Mouse (Mus musculus): ENCODE results near the gene Qrich1. TPM values are rescaled to one million over a fixed set of nuclear protein-coding genes. Genes with fewer than 3 reads are reported as not detected.

Qrich1 gene
- polyA plus RNA-seq (2012; rRNA removed), result 76.3 and 85.5 TPM in 2 replicates

- Histone ChIP-seq H3K36me3 (ENCODE audit: control insufficient read depth, insufficient read depth, low read length) (0 out of 2 replicates have a peak, but pooled peaks cover 3% of the 10 kb centered on the region), H3K4me3 (ENCODE audit: insufficient read depth, low read depth, low read length) (peak within 1 kb of the TSS; percentile 78), H3K4me1 (ENCODE audit: control insufficient read depth, insufficient read depth, low read length) (peaks cover 8% of the 10 kb centered on the region; the same call in 1 of the 2 replicates), H3K27me3 (replicated peaks; ENCODE audit: control insufficient read depth, insufficient read depth, low read length) (no peaks in the 10 kb centered on the region), H3K27ac (ENCODE audit: insufficient read depth, low read depth, low read length) (peak within 1 kb of the TSS; percentile 95)
- 1% methylated on average over 49 of the region's 55 CpGs for WGBS
- peak; percentile 98 for DNase-seq
- no peak for TF ChIP-seq CTCF (conservative IDR thresholded peaks at IDR 0.05; ENCODE audit: insufficient read depth, insufficient read length, low read depth, low read length)
- TF ChIP-seq POLR2A (IDR thresholded peaks at IDR 0.05; ENCODE audit: low read depth, low read length), result peak; percentile 76
Observed at GRCm38 (mm10) chr9:108516380-108517251, at the start of gene Qrich1. Gene Qrich1 (plus strand): TSS chr9:108516806.

- Histone ChIP-seq H3K4me3 (ENCODE audit: insufficient read depth, low read depth, low read length) (no peak overlapping the region), H3K27me3 (replicated peaks; ENCODE audit: control insufficient read depth, insufficient read depth, low read length) (no peaks in the 10 kb centered on the region), H3K36me3 (ENCODE audit: control insufficient read depth, insufficient read depth, low read length) (no peaks in the 10 kb centered on the region), H3K4me1 (ENCODE audit: control insufficient read depth, insufficient read depth, low read length) (no peaks in the 10 kb centered on the region), H3K27ac (ENCODE audit: insufficient read depth, low read depth, low read length) (no peak overlapping the region)
- no peak for DNase-seq
- WGBS, result 43% methylated on average over 5 of the region's 5 CpGs
- no peak for TF ChIP-seq CTCF (conservative IDR thresholded peaks at IDR 0.05; ENCODE audit: insufficient read depth, insufficient read length, low read depth, low read length)
- TF ChIP-seq POLR2A (IDR thresholded peaks at IDR 0.05; ENCODE audit: low read depth, low read length), result no peak
Observed at GRCm38 (mm10) chr9:108469430-108469829, 47.2 kb upstream of the Qrich1 start.

- Histone ChIP-seq H3K27ac (ENCODE audit: insufficient read depth, low read depth, low read length) (no peak overlapping the region), H3K4me1 (ENCODE audit: control insufficient read depth, insufficient read depth, low read length) (no peaks in the 10 kb centered on the region), H3K27me3 (replicated peaks; ENCODE audit: control insufficient read depth, insufficient read depth, low read length) (no peaks in the 10 kb centered on the region), H3K36me3 (ENCODE audit: control insufficient read depth, insufficient read depth, low read length) (no peaks in the 10 kb centered on the region), H3K4me3 (ENCODE audit: insufficient read depth, low read depth, low read length) (no peak overlapping the region)
- TF ChIP-seq POLR2A (IDR thresholded peaks at IDR 0.05; ENCODE audit: low read depth, low read length) (no peak), CTCF (conservative IDR thresholded peaks at IDR 0.05; ENCODE audit: insufficient read depth, insufficient read length, low read depth, low read length) (no peak)
- 51% methylated on average over 4 of the region's 4 CpGs for WGBS
- DNase-seq, result no peak
Observed at GRCm38 (mm10) chr9:108469845-108470244, 46.8 kb upstream of the Qrich1 start.

GRCm38 (mm10) chr9:108474528-108474927 lies 42.1 kb upstream of the Qrich1 start:
- Histone ChIP-seq H3K4me1 (ENCODE audit: control insufficient read depth, insufficient read depth, low read length) (0 out of 2 replicates have a peak, but pooled peaks cover 6% of the 10 kb centered on the region), H3K4me3 (ENCODE audit: insufficient read depth, low read depth, low read length) (no peak overlapping the region), H3K27me3 (replicated peaks; ENCODE audit: control insufficient read depth, insufficient read depth, low read length) (no peaks in the 10 kb centered on the region), H3K36me3 (ENCODE audit: control insufficient read depth, insufficient read depth, low read length) (no peaks in the 10 kb centered on the region), H3K27ac (ENCODE audit: insufficient read depth, low read depth, low read length) (no peak overlapping the region)
- 47% methylated on average over 1 of the region's 1 CpGs for WGBS
- TF ChIP-seq CTCF (conservative IDR thresholded peaks at IDR 0.05; ENCODE audit: insufficient read depth, insufficient read length, low read depth, low read length) (no peak), POLR2A (IDR thresholded peaks at IDR 0.05; ENCODE audit: low read depth, low read length) (no peak)
- DNase-seq, result no peak

GRCm38 (mm10) chr9:108478638-108479156 lies 37.9 kb upstream of the Qrich1 start:
- Histone ChIP-seq H3K4me1 (ENCODE audit: control insufficient read depth, insufficient read depth, low read length) (0 out of 2 replicates have a peak, but pooled peaks cover 6% of the 10 kb centered on the region), H3K36me3 (ENCODE audit: control insufficient read depth, insufficient read depth, low read length) (no peaks in the 10 kb centered on the region), H3K4me3 (ENCODE audit: insufficient read depth, low read depth, low read length) (peak overlapping the region; percentile 49), H3K27ac (ENCODE audit: insufficient read depth, low read depth, low read length) (peak overlapping the region; percentile 52), H3K27me3 (replicated peaks; ENCODE audit: control insufficient read depth, insufficient read depth, low read length) (no peaks in the 10 kb centered on the region)
- under 1% methylated on average over 20 of the region's 20 CpGs for WGBS
- TF ChIP-seq POLR2A (IDR thresholded peaks at IDR 0.05; ENCODE audit: low read depth, low read length) (no peak), CTCF (conservative IDR thresholded peaks at IDR 0.05; ENCODE audit: insufficient read depth, insufficient read length, low read depth, low read length) (no peak)
- peak; percentile 91 for DNase-seq

- no peak for DNase-seq
- Histone ChIP-seq H3K27ac (ENCODE audit: insufficient read depth, low read depth, low read length) (peak overlapping the region; percentile 52), H3K4me3 (ENCODE audit: insufficient read depth, low read depth, low read length) (peak overlapping the region; percentile 49), H3K36me3 (ENCODE audit: control insufficient read depth, insufficient read depth, low read length) (no peaks in the 10 kb centered on the region), H3K4me1 (ENCODE audit: control insufficient read depth, insufficient read depth, low read length) (0 out of 2 replicates have a peak, but pooled peaks cover 6% of the 10 kb centered on the region), H3K27me3 (replicated peaks; ENCODE audit: control insufficient read depth, insufficient read depth, low read length) (no peaks in the 10 kb centered on the region)
- TF ChIP-seq POLR2A (IDR thresholded peaks at IDR 0.05; ENCODE audit: low read depth, low read length), result no peak
- whole genome bisulfite sequencing, result 25% methylated on average over 11 of the region's 11 CpGs
Observed at GRCm38 (mm10) chr9:108479241-108479640, 37.4 kb upstream of the Qrich1 start.

- WGBS, result 15% methylated on average over 10 of the region's 10 CpGs
- no peak for TF ChIP-seq CTCF (conservative IDR thresholded peaks at IDR 0.05; ENCODE audit: insufficient read depth, insufficient read length, low read depth, low read length)
- peak; percentile 49 for TF ChIP-seq POLR2A (IDR thresholded peaks at IDR 0.05; ENCODE audit: low read depth, low read length)
- Histone ChIP-seq H3K4me1 (ENCODE audit: control insufficient read depth, insufficient read depth, low read length) (0 out of 2 replicates have a peak, but pooled peaks cover 6% of the 10 kb centered on the region), H3K27me3 (replicated peaks; ENCODE audit: control insufficient read depth, insufficient read depth, low read length) (no peaks in the 10 kb centered on the region), H3K36me3 (ENCODE audit: control insufficient read depth, insufficient read depth, low read length) (no peaks in the 10 kb centered on the region), H3K27ac (ENCODE audit: insufficient read depth, low read depth, low read length) (peak within 1 kb of the TSS; percentile 74), H3K4me3 (ENCODE audit: insufficient read depth, low read depth, low read length) (peak within 1 kb of the TSS; percentile 69)
- peak; percentile 83 for DNase-seq
Observed at GRCm38 (mm10) chr9:108479721-108480351, 36.8 kb upstream of the Qrich1 start, which contains the start of gene Lamb2. Gene Lamb2 (plus strand): TSS chr9:108479736.
